Mouse (Mus musculus): Measurements from ENCODE around the gene Med13. TPM values are rescaled to one million over a fixed set of nuclear protein-coding genes. Genes with fewer than 3 reads are reported as not detected.

Gene Med13
- polyA plus RNA-seq, 1 experiment from 2014 or later, result 13.2 TPM

DNA sequence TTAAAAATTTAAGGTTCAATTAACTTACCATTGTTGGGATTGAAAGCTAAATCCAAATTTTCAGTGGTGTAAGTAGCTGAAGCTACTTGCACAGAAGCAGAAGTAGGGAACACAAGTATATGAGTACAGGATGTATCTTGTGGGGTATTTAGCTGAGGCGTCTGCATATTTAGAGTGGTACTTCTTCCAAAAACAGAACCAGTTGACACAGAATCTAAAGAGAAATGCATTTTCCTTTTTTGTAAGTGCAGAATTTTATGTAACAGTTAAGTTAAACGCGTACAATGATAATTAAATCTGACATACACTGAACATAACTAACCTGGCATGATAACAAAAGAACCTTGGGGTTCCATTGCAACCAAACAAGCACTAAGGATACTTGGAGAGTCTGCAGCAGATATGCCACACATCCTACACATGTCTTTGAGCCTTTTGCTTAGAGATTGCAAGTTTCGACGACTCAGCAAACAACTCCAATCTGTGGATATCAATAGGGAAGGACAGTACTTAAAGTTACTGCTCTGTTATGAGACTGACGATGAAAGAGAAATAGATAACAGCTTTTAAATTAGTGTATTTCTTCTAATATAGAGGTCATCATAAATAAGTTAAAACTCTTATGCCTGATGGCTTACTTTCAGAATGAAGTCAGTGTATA is 78.8 kb downstream of the Med13 start:
- Histone ChIP-seq H3K4me2 (no peak overlapping the region), H3K27me3 (ENCODE audit: control insufficient read depth, insufficient read depth, low read length) (no peaks in the 10 kb centered on the region), H3K9me3 (ENCODE audit: control insufficient read depth, low read length) (no peaks in the 10 kb centered on the region), H3K36me3 (ENCODE audit: control insufficient read depth, insufficient read depth, low read length) (no peaks in the 10 kb centered on the region; the same call in 1 of the 2 replicates), H3K27ac (ENCODE audit: low read depth, low read length) (no peak overlapping the region), H3K4me3 (ENCODE audit: low read depth, low read length) (no peak overlapping the region), H3K9ac (ENCODE audit: low read length) (no peak overlapping the region), H3K4me1 (ENCODE audit: control insufficient read depth, insufficient read depth, low read length) (no peaks in the 10 kb centered on the region)
- no peak for ATAC-seq (ENCODE audit: low FRiP score)
- 97% methylated on average over 6 of the region's 6 CpGs for WGBS
- no peak for DNase-seq (ENCODE audit: low spot score, missing footprints)

DNA sequence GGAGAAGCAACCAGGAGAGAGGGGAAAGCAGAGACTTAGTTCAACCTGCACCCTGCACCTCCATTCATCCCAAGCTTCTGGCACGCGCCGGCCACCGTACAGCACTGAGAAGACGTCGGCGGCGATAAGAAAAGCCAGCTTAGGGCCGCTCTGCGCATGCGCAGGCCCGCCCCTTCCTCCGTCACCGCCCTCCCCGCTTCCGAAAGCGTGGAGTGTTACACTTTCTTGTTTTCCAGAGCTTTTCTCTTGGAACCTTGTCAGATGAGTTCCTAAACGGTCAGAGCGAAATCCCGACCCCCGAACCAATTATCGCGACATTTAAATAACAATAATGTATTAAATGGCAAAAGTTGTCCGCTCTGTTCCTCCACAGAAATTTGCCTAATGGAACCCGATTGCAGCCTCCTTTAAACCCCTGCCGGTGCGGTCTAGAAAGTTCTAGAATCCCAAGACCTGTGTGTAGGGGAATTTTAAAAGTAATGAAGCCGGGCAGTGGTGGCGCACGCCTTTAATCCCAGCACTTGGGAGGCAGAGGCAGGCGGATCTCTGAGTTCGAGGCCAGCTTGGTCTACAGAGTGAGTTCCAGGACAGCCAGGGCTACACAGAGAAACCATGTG is 99.8 kb downstream of the Med13 start, which contains the start of gene Ints2:
Gene Ints2, minus strand, starts transcription at position 116 of the 617 bp plus-strand sequence.
- peak within 1 kb of the TSS; percentile 92 for H3K9ac ChIP-seq (ENCODE audit: low read length)
- H3K9me3 ChIP-seq (ENCODE audit: control insufficient read depth, low read length), result no peaks in the 10 kb centered on the region
- peak; percentile 100 for DNase-seq (ENCODE audit: low spot score, missing footprints)
- no peaks in the 10 kb centered on the region for H3K27me3 ChIP-seq (ENCODE audit: control insufficient read depth, insufficient read depth, low read length)
- H3K36me3 ChIP-seq (ENCODE audit: control insufficient read depth, insufficient read depth, low read length), result no peaks in the 10 kb centered on the region
- peak; percentile 89 for ATAC-seq (ENCODE audit: low FRiP score)
- 9% methylated on average over 32 of the region's 32 CpGs for WGBS
- peaks cover 9% of the 10 kb centered on the region for H3K4me1 ChIP-seq (ENCODE audit: control insufficient read depth, insufficient read depth, low read length)
- H3K27ac ChIP-seq (ENCODE audit: low read depth, low read length), result peak within 1 kb of the TSS; percentile 32; the same call in 1 of the 2 replicates
- H3K4me3 ChIP-seq (ENCODE audit: low read depth, low read length), result peak within 1 kb of the TSS; percentile 70
- peak within 1 kb of the TSS; percentile 61 for H3K4me2 ChIP-seq

DNA sequence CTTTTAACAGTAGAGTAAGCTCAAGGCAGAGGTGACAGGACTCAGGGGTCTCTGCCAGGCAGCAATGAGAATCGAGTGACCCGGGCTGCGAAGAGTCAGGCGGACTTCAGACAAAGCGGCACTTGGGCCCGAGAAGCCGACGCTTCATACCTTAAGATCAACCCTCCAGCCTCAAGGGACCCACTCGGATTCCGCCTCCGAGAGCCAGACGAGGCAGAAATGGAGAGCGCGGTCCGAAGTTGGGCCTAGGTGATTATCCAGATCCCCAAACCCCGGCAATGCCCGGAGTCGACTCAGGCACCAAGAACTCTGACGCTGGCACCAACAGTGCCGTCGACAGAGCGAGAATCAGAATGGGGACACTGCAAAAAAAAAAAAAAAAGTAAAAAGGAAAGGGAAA is 100.3 kb downstream of the Med13 start:
- peak overlapping the region; percentile 70 for H3K4me3 ChIP-seq (ENCODE audit: low read depth, low read length)
- peak overlapping the region; percentile 92 for H3K9ac ChIP-seq (ENCODE audit: low read length)
- under 1% methylated on average over 22 of the region's 22 CpGs for WGBS
- no peaks in the 10 kb centered on the region for H3K27me3 ChIP-seq (ENCODE audit: control insufficient read depth, insufficient read depth, low read length)
- peak overlapping the region; percentile 32; the same call in 1 of the 2 replicates for H3K27ac ChIP-seq (ENCODE audit: low read depth, low read length)
- peak overlapping the region; percentile 61 for H3K4me2 ChIP-seq
- H3K9me3 ChIP-seq (ENCODE audit: control insufficient read depth, low read length), result no peaks in the 10 kb centered on the region
- H3K4me1 ChIP-seq (ENCODE audit: control insufficient read depth, insufficient read depth, low read length), result peaks cover 9% of the 10 kb centered on the region
- ATAC-seq (ENCODE audit: low FRiP score) (peak; percentile 58), DNase-seq (ENCODE audit: low spot score, missing footprints) (peak; percentile 96)
- H3K36me3 ChIP-seq (ENCODE audit: control insufficient read depth, insufficient read depth, low read length), result peaks cover 1% of the 10 kb centered on the region; the same call in 1 of the 2 replicates

GRCm38 (mm10) chr11:86253342-86253741 is 104.1 kb downstream of the Med13 start:
- Histone ChIP-seq H3K27me3 (ENCODE audit: control insufficient read depth, insufficient read depth, low read length) (no peaks in the 10 kb centered on the region), H3K9ac (ENCODE audit: low read length) (no peak overlapping the region), H3K4me1 (ENCODE audit: control insufficient read depth, insufficient read depth, low read length) (peaks cover 9% of the 10 kb centered on the region), H3K4me3 (ENCODE audit: low read depth, low read length) (no peak overlapping the region), H3K27ac (ENCODE audit: low read depth, low read length) (no peak overlapping the region), H3K9me3 (ENCODE audit: control insufficient read depth, low read length) (no peaks in the 10 kb centered on the region), H3K4me2 (no peak overlapping the region), H3K36me3 (ENCODE audit: control insufficient read depth, insufficient read depth, low read length) (peaks cover 8% of the 10 kb centered on the region)
- ATAC-seq (ENCODE audit: low FRiP score) (no peak), DNase-seq (ENCODE audit: low spot score, missing footprints) (no peak)
- WGBS, result 89% methylated on average over 1 of the region's 1 CpGs

GRCm38 (mm10) chr11:86232446-86232845 is 125.0 kb downstream of the Med13 start:
- WGBS, result 87% methylated on average over 4 of the region's 4 CpGs
- no peaks in the 10 kb centered on the region for H3K9me3 ChIP-seq (ENCODE audit: control insufficient read depth, low read length)
- H3K4me1 ChIP-seq (ENCODE audit: control insufficient read depth, insufficient read depth, low read length), result no peaks in the 10 kb centered on the region
- ATAC-seq (ENCODE audit: low FRiP score) (no peak), DNase-seq (ENCODE audit: low spot score, missing footprints) (no peak)
- H3K36me3 ChIP-seq (ENCODE audit: control insufficient read depth, insufficient read depth, low read length), result peaks cover 7% of the 10 kb centered on the region; the same call in 1 of the 2 replicates
- no peak overlapping the region for H3K4me2 ChIP-seq
- H3K27ac ChIP-seq (ENCODE audit: low read depth, low read length), result no peak overlapping the region
- no peak overlapping the region for H3K9ac ChIP-seq (ENCODE audit: low read length)
- H3K4me3 ChIP-seq (ENCODE audit: low read depth, low read length), result no peak overlapping the region
- no peaks in the 10 kb centered on the region for H3K27me3 ChIP-seq (ENCODE audit: control insufficient read depth, insufficient read depth, low read length)

- ATAC-seq (ENCODE audit: low FRiP score) (no peak), DNase-seq (ENCODE audit: low spot score, missing footprints) (no peak)
- Histone ChIP-seq H3K4me3 (ENCODE audit: low read depth, low read length) (no peak overlapping the region), H3K36me3 (ENCODE audit: control insufficient read depth, insufficient read depth, low read length) (peaks cover 9% of the 10 kb centered on the region; the same call in 1 of the 2 replicates), H3K4me1 (ENCODE audit: control insufficient read depth, insufficient read depth, low read length) (no peaks in the 10 kb centered on the region), H3K27me3 (ENCODE audit: control insufficient read depth, insufficient read depth, low read length) (no peaks in the 10 kb centered on the region), H3K27ac (ENCODE audit: low read depth, low read length) (no peak overlapping the region), H3K9ac (ENCODE audit: low read length) (no peak overlapping the region), H3K4me2 (no peak overlapping the region), H3K9me3 (ENCODE audit: control insufficient read depth, low read length) (no peaks in the 10 kb centered on the region)
- WGBS, result 96% methylated on average over 13 of the region's 13 CpGs
These were observed 125.5 kb downstream of the Med13 start for GRCm38 (mm10) chr11:86231781-86232350.

DNA sequence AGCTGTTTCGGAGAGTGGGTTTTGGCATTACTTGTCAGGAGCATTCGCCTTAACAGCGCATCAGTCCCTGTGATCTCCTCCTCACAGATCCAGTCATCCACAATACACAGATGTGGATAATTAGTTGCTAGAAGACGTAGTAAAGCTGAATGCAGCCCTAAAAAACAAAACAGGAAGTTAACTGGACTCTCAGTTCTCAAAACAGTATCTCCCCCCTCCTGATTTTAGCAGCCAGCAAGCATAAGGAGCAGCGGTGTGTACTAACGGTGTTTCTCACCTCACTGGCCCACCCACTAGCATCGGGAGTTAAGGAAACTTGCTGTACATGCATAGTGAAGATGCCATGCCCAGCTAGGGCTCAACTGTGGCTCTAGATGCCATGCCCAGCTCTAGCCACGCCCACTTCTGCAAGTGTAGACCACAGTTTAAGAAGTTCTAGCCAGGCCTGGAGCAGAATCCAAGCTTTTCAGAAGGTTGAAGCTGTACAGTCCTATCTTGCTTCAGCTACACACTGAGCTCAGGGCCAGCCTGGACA is 130.7 kb downstream of the Med13 start:
- Histone ChIP-seq H3K9me3 (ENCODE audit: control insufficient read depth, low read length) (no peaks in the 10 kb centered on the region), H3K4me1 (ENCODE audit: control insufficient read depth, insufficient read depth, low read length) (no peaks in the 10 kb centered on the region), H3K36me3 (ENCODE audit: control insufficient read depth, insufficient read depth, low read length) (peaks cover 13% of the 10 kb centered on the region; the same call in 1 of the 2 replicates), H3K9ac (ENCODE audit: low read length) (no peak overlapping the region), H3K27ac (ENCODE audit: low read depth, low read length) (no peak overlapping the region), H3K4me2 (no peak overlapping the region), H3K4me3 (ENCODE audit: low read depth, low read length) (no peak overlapping the region), H3K27me3 (ENCODE audit: control insufficient read depth, insufficient read depth, low read length) (no peaks in the 10 kb centered on the region)
- ATAC-seq (ENCODE audit: low FRiP score) (no peak), DNase-seq (ENCODE audit: low spot score, missing footprints) (no peak)
- 92% methylated on average over 8 of the region's 8 CpGs for WGBS

GRCm38 (mm10) chr11:86225761-86226160 is 131.6 kb downstream of the Med13 start:
- Histone ChIP-seq H3K27ac (ENCODE audit: low read depth, low read length) (no peak overlapping the region), H3K9ac (ENCODE audit: low read length) (no peak overlapping the region), H3K36me3 (ENCODE audit: control insufficient read depth, insufficient read depth, low read length) (peaks cover 13% of the 10 kb centered on the region; the same call in 1 of the 2 replicates), H3K4me2 (no peak overlapping the region), H3K9me3 (ENCODE audit: control insufficient read depth, low read length) (no peaks in the 10 kb centered on the region), H3K4me3 (ENCODE audit: low read depth, low read length) (no peak overlapping the region), H3K27me3 (ENCODE audit: control insufficient read depth, insufficient read depth, low read length) (no peaks in the 10 kb centered on the region), H3K4me1 (ENCODE audit: control insufficient read depth, insufficient read depth, low read length) (no peaks in the 10 kb centered on the region)
- DNase-seq (ENCODE audit: low spot score, missing footprints), result no peak
- ATAC-seq (ENCODE audit: low FRiP score), result no peak
- 89% methylated on average over 4 of the region's 4 CpGs for WGBS

All from midbrain, embryonic 11.5 days (tissue).